Mouse (Mus musculus) hindbrain, embryonic 13.5 days (tissue): ENCODE measurements around the gene Spata31d1a. TPM values are rescaled to one million over a fixed set of nuclear protein-coding genes. Genes with fewer than 3 reads are reported as not detected.
"Not testable (repeated sequence)": the region's sequence is repeated elsewhere in the genome, so short reads cannot be mapped to it uniquely, and the experiment has no call there.

Experiments
- ATAC-seq: fragments of 200-750 bp; cut with Nextera tagmentation; 2 replicates; pipeline ENCODE4 v1.8.0; 2017; ENCODE audit warnings: moderate TSS enrichment; ENCODE audit not compliant: low FRiP score
- H3K27ac ChIP-seq: fragments of 300-500 bp; sonication (generic); 2 replicates; pipeline ENCODE4 v1.5.1; 2015; ENCODE audit warnings: inconsistent platforms, mild to moderate bottlenecking, moderate library complexity
- H3K27me3 ChIP-seq: fragments of 300-500 bp; sonication (generic); 2 replicates; pipeline ENCODE4 v1.6.1; 2015; ENCODE audit warnings: mild to moderate bottlenecking, inconsistent platforms
- H3K36me3 ChIP-seq: fragments of 300-500 bp; sonication (generic); 2 replicates; pipeline ENCODE4 v1.6.1; 2015; ENCODE audit warnings: mild to moderate bottlenecking, inconsistent platforms
- H3K4me1 ChIP-seq: fragments of 300-500 bp; sonication (generic); replicated peaks from 2 replicates; pipeline ENCODE4 v1.6.1; 2015; ENCODE audit warnings: inconsistent platforms
- H3K4me2 ChIP-seq: fragments of 300-500 bp; sonication (generic); 2 replicates; pipeline ENCODE4 v1.6.1; 2015; ENCODE audit warnings: inconsistent platforms, mild to moderate bottlenecking, moderate library complexity
- H3K4me3 ChIP-seq: fragments of 300-500 bp; sonication (generic); 2 replicates; pipeline ENCODE4 v1.5.1; 2015; ENCODE audit warnings: mild to moderate bottlenecking, inconsistent platforms
- H3K9ac ChIP-seq: fragments of 300-500 bp; sonication (generic); 2 replicates; pipeline ENCODE4 v1.6.1; 2015; ENCODE audit warnings: mild to moderate bottlenecking, inconsistent platforms
- H3K9me3 ChIP-seq: fragments of 300-500 bp; sonication (generic); 2 replicates; pipeline ENCODE4 v1.6.1; 2016; ENCODE audit warnings: inconsistent platforms
- WGBS: fragments of 180-500 bp; shearing (Covaris S2); methylation state at CpG from one replicate; pipeline ENCODE4 v1.1.7; 2015; 5-methylcytosine and 5-hydroxymethylcytosine counted together
- polyA plus RNA-seq: library from polyadenylated mRNA; unstranded; fragments of >200 nt; fragmentation: Nextera tagmentation; extraction: Ambion mirVana; gene quantifications from 2 replicates; pipeline ENCODE4 v1.2.1, GENCODE M21; 2015

The Spata31d1a gene
- 0.04 TPM in 1 of 2 replicates, not detected in the other for polyA plus RNA-seq

- Histone ChIP-seq H3K36me3 (no peaks in the 10 kb centered on the region), H3K27ac (no peak within 1 kb of the TSS)
- no peak for ATAC-seq
Observed at GRCm38 (mm10) chr13:59710230-59710629, at the start of gene Spata31d1a. Spata31d1a (minus strand) TSS chr13:59710330.

GRCm38 (mm10) chr13:59756906-59757305 is 46.8 kb upstream of the Spata31d1a start:
- Histone ChIP-seq H3K36me3 (peaks cover 59% of the 10 kb centered on the region), H3K4me2 (no peak overlapping the region), H3K27me3 (no peaks in the 10 kb centered on the region), H3K9me3 (no peaks in the 10 kb centered on the region), H3K27ac (no peak overlapping the region), H3K4me3 (no peak overlapping the region), H3K4me1 (no peaks in the 10 kb centered on the region), H3K9ac (no peak overlapping the region)
- no peak for ATAC-seq
- WGBS: 98% methylated on average over 7 of the region's 7 CpGs

More at GRCm38 (mm10) chr13:59710230-59710629, at the start of gene Spata31d1a:
- H3K4me2 ChIP-seq: no peak within 1 kb of the TSS
- no peaks in the 10 kb centered on the region for H3K9me3 ChIP-seq
- 92% methylated on average over 15 of the region's 15 CpGs for WGBS
- H3K4me1 ChIP-seq: no peaks in the 10 kb centered on the region
- H3K4me3 ChIP-seq: no peak within 1 kb of the TSS
- H3K9ac ChIP-seq: no peak within 1 kb of the TSS
- H3K27me3 ChIP-seq: no peaks in the 10 kb centered on the region

GRCm38 (mm10) chr13:59750310-59750709 is 40.2 kb upstream of the Spata31d1a start:
- no peak for ATAC-seq
- Histone ChIP-seq H3K4me3 (no peak overlapping the region), H3K9me3 (no peaks in the 10 kb centered on the region), H3K4me1 (no peaks in the 10 kb centered on the region), H3K9ac (no peak overlapping the region), H3K36me3 (peaks cover 11% of the 10 kb centered on the region), H3K4me2 (no peak overlapping the region), H3K27ac (no peak overlapping the region), H3K27me3 (no peaks in the 10 kb centered on the region)
- WGBS: 86% methylated on average over 12 of the region's 12 CpGs

GRCm38 (mm10) chr13:59746711-59747110 is 36.6 kb upstream of the Spata31d1a start, which contains the start of gene 1700014D04Rik:
1700014D04Rik (minus strand) TSS chr13:59746752.
- Histone ChIP-seq H3K27me3 (no peaks in the 10 kb centered on the region), H3K36me3 (no peaks in the 10 kb centered on the region), H3K27ac (no peak within 1 kb of the TSS), H3K4me1 (no peaks in the 10 kb centered on the region), H3K4me3 (no peak within 1 kb of the TSS), H3K4me2 (no peak within 1 kb of the TSS), H3K9ac (no peak within 1 kb of the TSS), H3K9me3 (no peaks in the 10 kb centered on the region)
- no peak for ATAC-seq
- 83% methylated on average over 9 of the region's 9 CpGs for WGBS

- Histone ChIP-seq H3K27me3 (no peaks in the 10 kb centered on the region), H3K36me3 (no peaks in the 10 kb centered on the region), H3K4me1 (no peaks in the 10 kb centered on the region), H3K27ac (no peak overlapping the region), H3K4me2 (no peak overlapping the region), H3K9me3 (no peaks in the 10 kb centered on the region), H3K4me3 (no peak overlapping the region), H3K9ac (no peak overlapping the region)
- ATAC-seq: no peak
- WGBS: 81% methylated on average over 6 of the region's 6 CpGs
Observed at GRCm38 (mm10) chr13:59746164-59746563, 36.0 kb upstream of the Spata31d1a start.

GRCm38 (mm10) chr13:59745462-59745861 is 35.3 kb upstream of the Spata31d1a start:
- 93% methylated on average over 6 of the region's 6 CpGs for WGBS
- H3K4me3 ChIP-seq: no peak overlapping the region
- no peak overlapping the region for H3K4me2 ChIP-seq
- H3K27me3 ChIP-seq: no peaks in the 10 kb centered on the region
- H3K36me3 ChIP-seq: no peaks in the 10 kb centered on the region
- H3K9me3 ChIP-seq: no peaks in the 10 kb centered on the region
- no peak for ATAC-seq
- H3K9ac ChIP-seq: no peak overlapping the region
- no peaks in the 10 kb centered on the region for H3K4me1 ChIP-seq
- no peak overlapping the region for H3K27ac ChIP-seq

- H3K4me2 ChIP-seq: no peak overlapping the region
- no peaks in the 10 kb centered on the region for H3K9me3 ChIP-seq
- WGBS: 85% methylated on average over 10 of the region's 10 CpGs
- no peak for ATAC-seq
- no peaks in the 10 kb centered on the region for H3K36me3 ChIP-seq
- H3K27me3 ChIP-seq: no peaks in the 10 kb centered on the region
- no peak overlapping the region for H3K9ac ChIP-seq
- no peaks in the 10 kb centered on the region for H3K4me1 ChIP-seq
- no peak overlapping the region for H3K27ac ChIP-seq
- no peak overlapping the region for H3K4me3 ChIP-seq
Observed at GRCm38 (mm10) chr13:59741697-59742096, 31.6 kb upstream of the Spata31d1a start.

GRCm38 (mm10) chr13:59741096-59741495 is 31.0 kb upstream of the Spata31d1a start:
- no peak overlapping the region for H3K4me3 ChIP-seq
- H3K4me1 ChIP-seq: no peaks in the 10 kb centered on the region
- ATAC-seq: no peak
- H3K27me3 ChIP-seq: no peaks in the 10 kb centered on the region
- no peak overlapping the region for H3K4me2 ChIP-seq
- H3K36me3 ChIP-seq: no peaks in the 10 kb centered on the region
- WGBS: 89% methylated on average over 11 of the region's 11 CpGs
- H3K27ac ChIP-seq: no peak overlapping the region
- H3K9ac ChIP-seq: no peak overlapping the region
- no peaks in the 10 kb centered on the region for H3K9me3 ChIP-seq

- no peak for ATAC-seq
- Histone ChIP-seq H3K9ac (no peak overlapping the region), H3K27ac (no peak overlapping the region), H3K27me3 (no peaks in the 10 kb centered on the region), H3K4me2 (no peak overlapping the region), H3K9me3 (no peaks in the 10 kb centered on the region), H3K36me3 (no peaks in the 10 kb centered on the region), H3K4me3 (no peak overlapping the region), H3K4me1 (no peaks in the 10 kb centered on the region)
- 95% methylated on average over 4 of the region's 4 CpGs for WGBS
Observed at GRCm38 (mm10) chr13:59739397-59739796, 29.3 kb upstream of the Spata31d1a start.

GRCm38 (mm10) chr13:59738455-59738854 is 28.3 kb upstream of the Spata31d1a start:
- H3K36me3 ChIP-seq: no peaks in the 10 kb centered on the region
- H3K4me2 ChIP-seq: no peak overlapping the region
- no peak overlapping the region for H3K27ac ChIP-seq
- 92% methylated on average over 2 of the region's 2 CpGs for WGBS
- H3K27me3 ChIP-seq: no peaks in the 10 kb centered on the region
- no peak overlapping the region for H3K9ac ChIP-seq
- H3K9me3 ChIP-seq: no peaks in the 10 kb centered on the region
- no peak for ATAC-seq
- H3K4me1 ChIP-seq: no peaks in the 10 kb centered on the region
- no peak overlapping the region for H3K4me3 ChIP-seq

- Histone ChIP-seq H3K9ac (no peak overlapping the region), H3K36me3 (no peaks in the 10 kb centered on the region), H3K27me3 (no peaks in the 10 kb centered on the region), H3K4me2 (no peak overlapping the region), H3K4me1 (no peaks in the 10 kb centered on the region), H3K4me3 (no peak overlapping the region), H3K9me3 (no peaks in the 10 kb centered on the region), H3K27ac (no peak overlapping the region)
- 31% methylated on average over 3 of the region's 3 CpGs for WGBS
- no peak for ATAC-seq
Observed at GRCm38 (mm10) chr13:59735190-59735589, 25.1 kb upstream of the Spata31d1a start.

- not testable (repeated sequence) for H3K4me3 ChIP-seq, H3K4me2 ChIP-seq, H3K27ac ChIP-seq, H3K9me3 ChIP-seq, H3K9ac ChIP-seq, ATAC-seq, H3K4me1 ChIP-seq, H3K36me3 ChIP-seq, H3K27me3 ChIP-seq
- 41% methylated on average over 6 of the region's 6 CpGs for WGBS
Observed at GRCm38 (mm10) chr13:59734347-59734746, 24.2 kb upstream of the Spata31d1a start.

GRCm38 (mm10) chr13:59733936-59734335 is 23.8 kb upstream of the Spata31d1a start:
- no peaks in the 10 kb centered on the region for H3K4me1 ChIP-seq
- H3K9me3 ChIP-seq: no peaks in the 10 kb centered on the region
- H3K9ac ChIP-seq: no peak overlapping the region
- no peak overlapping the region for H3K4me2 ChIP-seq
- ATAC-seq: no peak
- no peaks in the 10 kb centered on the region for H3K36me3 ChIP-seq
- no peak overlapping the region for H3K27ac ChIP-seq
- H3K27me3 ChIP-seq: no peaks in the 10 kb centered on the region
- H3K4me3 ChIP-seq: no peak overlapping the region
- 80% methylated on average over 4 of the region's 4 CpGs for WGBS
